Mouse (Mus musculus) myocyte (in vitro differentiated cells): ENCODE measurements around the gene Rpl13a.

Source experiments
- CEBPB ChIP-seq: IDR thresholded peaks from 2 replicates; pipeline ENCODE4 v1.6.1; 2011; ENCODE audit warnings: mild to moderate bottlenecking, moderate library complexity; ENCODE audit not compliant: poor library complexity, insufficient read depth, severe bottlenecking
- E2F4 ChIP-seq: IDR thresholded peaks from one replicate; pipeline ENCODE4 v1.6.1; 2011; ENCODE audit warnings: mild to moderate bottlenecking, control low read depth, moderate library complexity; ENCODE audit not compliant: insufficient read depth
- MAX ChIP-seq: IDR thresholded peaks from one replicate; pipeline ENCODE4 v1.6.1; 2011; ENCODE audit warnings: low read depth, mild to moderate bottlenecking, control low read depth
- MYOD1 ChIP-seq, 3 experiments: IDR thresholded peaks; one replicate each; pipeline ENCODE4 v1.6.1; 2011; ENCODE audit warnings: control low read depth in 2 of 3, low read depth in 2 of 3, mild to moderate bottlenecking in 2 of 3, moderate library complexity in 1 of 3; ENCODE audit not compliant: insufficient read length in 2 of 3, control insufficient read depth in 1 of 3
- MYOG ChIP-seq, 3 experiments: IDR thresholded peaks; one replicate each; pipeline ENCODE4 v1.6.1; 2011; ENCODE audit warnings: control low read depth in 2 of 3, low read depth in 2 of 3, mild to moderate bottlenecking in 2 of 3; ENCODE audit not compliant: insufficient read length in 2 of 3, control insufficient read depth in 1 of 3, insufficient read depth in 1 of 3
- POLR2A ChIP-seq: IDR thresholded peaks from one replicate; pipeline ENCODE4 v1.6.1; 2011; ENCODE audit warnings: low read depth, mild to moderate bottlenecking, control low read depth, moderate library complexity; ENCODE audit not compliant: insufficient read length
- POLR2AphosphoS2 ChIP-seq: IDR thresholded peaks from one replicate; pipeline ENCODE4 v1.6.1; 2011; ENCODE audit warnings: low read depth, control low read depth; ENCODE audit not compliant: insufficient read length
- REST ChIP-seq: IDR thresholded peaks from one replicate; pipeline ENCODE4 v1.6.1; 2011; ENCODE audit warnings: mild to moderate bottlenecking, control low read depth, moderate library complexity; ENCODE audit not compliant: insufficient read depth, insufficient read length
- SRF ChIP-seq: IDR thresholded peaks from one replicate; pipeline ENCODE4 v1.6.1; 2011; ENCODE audit warnings: low read depth; ENCODE audit not compliant: control insufficient read depth, insufficient read length
- TCF12 ChIP-seq: IDR thresholded peaks from one replicate; pipeline ENCODE4 v1.6.1; 2011; ENCODE audit warnings: mild to moderate bottlenecking, control low read depth; ENCODE audit not compliant: poor library complexity, insufficient read depth, severe bottlenecking
- TCF3 ChIP-seq: IDR thresholded peaks from one replicate; pipeline ENCODE4 v1.6.1; 2011; ENCODE audit warnings: low read depth, control low read depth; ENCODE audit not compliant: insufficient read length
- USF1 ChIP-seq: IDR thresholded peaks from one replicate; pipeline ENCODE4 v1.6.1; 2011; ENCODE audit warnings: low read depth, mild to moderate bottlenecking, control low read depth, moderate library complexity

GRCm38 (mm10) chr7:45135370-45135769 is 6.8 kb upstream of the Rpl13a start:
- TF ChIP-seq POLR2A (no peak), USF1 (no peak), TCF3 (no peak), MAX (no peak), E2F4 (no peak), TCF12 (no peak), CEBPB (no peak), MYOD1 (IDR thresholded peaks at IDR 0.05; ENCODE audit: control insufficient read depth in 1 of 3, insufficient read length in 2 of 3, low read depth in 2 of 3) (no peak), MYOG (IDR thresholded peaks at IDR 0.05; ENCODE audit: control insufficient read depth in 1 of 3, insufficient read depth in 1 of 3, insufficient read length in 2 of 3, low read depth in 2 of 3) (no peak), POLR2AphosphoS2 (no peak), REST (no peak), SRF (no peak)
